Mouse (Mus musculus) left cerebral cortex, postnatal 25 days (tissue): ENCODE measurements at regions not wholly inside any gene's neighbourhood (a gene's known extent, or its start where the extent isn't known, plus 50 kb on each side); places are given as distances from the start of the nearest gene placed in this dataset.
"Not testable (repeated sequence)": the region's sequence is repeated elsewhere in the genome, so short reads cannot be mapped to it uniquely, and the experiment has no call there.

Experiments used
- DNase-seq, 2 experiments: peaks; one replicate each; pipeline ENCODE4 v3.0.0; 2022; ENCODE audit warnings: low spot score in 2 of 2, mixed read lengths in 1 of 2
- intact Hi-C: fragments of 180-260 bp; cut with DNase I; formaldehyde crosslinking; loops from one replicate; pipeline ENCODE4 v1.15.1; 2025

GRCm38 (mm10) chr2:78025651-78026435 is 79.7 kb upstream of the Cwc22 start:
- no peak for DNase-seq
- intact Hi-C loops = no loop called here

GRCm38 (mm10) chr2:78024981-78025565 is 78.9 kb upstream of the Cwc22 start:
- no peak for DNase-seq
- intact Hi-C loops = loop anchor here (5.0 kb wide), 2 partner anchors 673 to 1053 kb away; no protein-coding TSS in a partner anchor

GRCm38 (mm10) chr2:78023916-78024685 is 77.9 kb upstream of the Cwc22 start:
- intact Hi-C loops = loop anchor here (2.0 to 5.0 kb wide), 3 partner anchors 227 to 1052 kb away; no protein-coding TSS in a partner anchor
- DNase-seq = no peak

- intact Hi-C loops = loop anchor here (2.0 to 5.0 kb wide), 3 partner anchors 227 to 1051 kb away; no protein-coding TSS in a partner anchor
- DNase-seq = no peak
Measured at GRCm38 (mm10) chr2:78023416-78023815, 77.2 kb upstream of the Cwc22 start.

- intact Hi-C loops = loop anchor here (2.0 to 5.0 kb wide), 3 partner anchors 226 to 1050 kb away; no protein-coding TSS in a partner anchor
- DNase-seq = no peak
Measured at GRCm38 (mm10) chr2:78022756-78023155, 76.6 kb upstream of the Cwc22 start.

- intact Hi-C loops = loop anchor here (2.0 to 5.0 kb wide), 3 partner anchors 225 to 1050 kb away; no protein-coding TSS in a partner anchor
- DNase-seq = peak in 1 of 2 experiments; percentile 18
Measured at GRCm38 (mm10) chr2:78021905-78022304, 75.7 kb upstream of the Cwc22 start.

GRCm38 (mm10) chr2:78021356-78021900 is 75.3 kb upstream of the Cwc22 start:
- intact Hi-C loops = loop anchor here (5.0 kb wide), 2 partner anchors 669 to 1049 kb away; no protein-coding TSS in a partner anchor
- no peak for DNase-seq

GRCm38 (mm10) chr2:78020516-78020915 is 74.3 kb upstream of the Cwc22 start:
- no peak for DNase-seq
- intact Hi-C loops = loop anchor here (5.0 kb wide), 2 partner anchors 668 to 1048 kb away; no protein-coding TSS in a partner anchor

GRCm38 (mm10) chr2:78019916-78020315 is 73.7 kb upstream of the Cwc22 start:
- intact Hi-C loops = loop anchor here (5.0 kb wide), 2 partner anchors 668 to 1048 kb away; no protein-coding TSS in a partner anchor
- DNase-seq = no peak

GRCm38 (mm10) chr2:78012441-78012840 is 66.3 kb upstream of the Cwc22 start:
- intact Hi-C loops, DNase-seq: not testable (repeated sequence)

- DNase-seq = no peak
- intact Hi-C loops = no loop called here
Measured at GRCm38 (mm10) chr2:78011821-78012220, 65.6 kb upstream of the Cwc22 start.

GRCm38 (mm10) chr2:78011051-78011800 is 65.1 kb upstream of the Cwc22 start:
- intact Hi-C loops = no loop called here
- DNase-seq = no peak

- no peak for DNase-seq
- intact Hi-C loops = no loop called here
Measured at GRCm38 (mm10) chr2:78010066-78010690, 64.0 kb upstream of the Cwc22 start.

- intact Hi-C loops = loop anchor here (5.0 kb wide), 1 partner anchor 131 kb away; no protein-coding TSS in a partner anchor
Measured at GRCm38 (mm10) chr2:78008094-78008493, 61.9 kb upstream of the Cwc22 start.

GRCm38 (mm10) chr2:78005402-78006021 is 59.3 kb upstream of the Cwc22 start:
- intact Hi-C loops = loop anchor here (5.0 kb wide), 1 partner anchor 128 kb away; no protein-coding TSS in a partner anchor
- DNase-seq = no peak

More at GRCm38 (mm10) chr2:78008094-78008493, 61.9 kb upstream of the Cwc22 start:
- no peak for DNase-seq

- DNase-seq = no peak
- intact Hi-C loops = no loop called here
Measured at GRCm38 (mm10) chr2:78004426-78004825, 58.3 kb upstream of the Cwc22 start.
